Mouse (Mus musculus) kidney, adult 10 weeks (tissue): ENCODE results near the gene Tfpt. TPM values are rescaled to one million over a fixed set of nuclear protein-coding genes. Genes with fewer than 3 reads are reported as not detected.

Experiments
- polyA plus RNA-seq: library from polyadenylated mRNA; stranded (reverse); fragments of 350-450 nt; fragmentation: Illumina TruSeq; extraction: RNeasy Lipid Tissue Mini Kit (QIAGEN cat#74804); gene quantifications from one replicate; pipeline ENCODE4 v1.2.3, GENCODE M21; 2014; ENCODE audit warnings: low read depth, low replicate concordance

Gene Tfpt
- not detected for polyA plus RNA-seq

GRCm38 (mm10) chr7:3629543-3630477 is at the start of gene Tfpt, which contains the start of gene Prpf31:
Gene Tfpt (minus strand): TSS chr7:3629929.
Gene Prpf31 (plus strand): TSS chr7:3629985.

GRCm38 (mm10) chr7:3677342-3677741 is 47.6 kb upstream of the Tfpt start, which contains the start of gene Tmc4:
Gene Tmc4 (minus strand): TSS chr7:3677553.

GRCm38 (mm10) chr7:3665215-3666114 is 35.7 kb upstream of the Tfpt start, which contains the start of gene Leng1:
Gene Leng1 (minus strand): TSS chr7:3665840.

GRCm38 (mm10) chr7:3644672-3645487 is 15.2 kb upstream of the Tfpt start, which contains the start of gene Cnot3:
Gene Cnot3 (plus strand): TSS chr7:3645268.

GRCm38 (mm10) chr7:3617242-3617995 is 12.3 kb downstream of the Tfpt start, which contains the start of gene Ndufa3:
Gene Ndufa3 (plus strand): TSS chr7:3617373.

GRCm38 (mm10) chr7:3616057-3616388 is 13.7 kb downstream of the Tfpt start, which contains the start of gene Oscar:
Gene Oscar (minus strand): TSS chr7:3616157.

Other genes with a start within 250 kb of the Tfpt start
- not detected for gene Cacng8, start 239.2 kb downstream of the Tfpt start, polyA plus RNA-seq
- not detected for gene Cacng6, start 205.7 kb downstream of the Tfpt start, polyA plus RNA-seq
- 1.9 TPM for gene Tarm1, start 127.3 kb downstream of the Tfpt start, polyA plus RNA-seq
- not detected for gene Oscar, start 13.8 kb downstream of the Tfpt start, polyA plus RNA-seq
- gene Ndufa3, start 12.6 kb downstream of the Tfpt start, polyA plus RNA-seq = 32.4 TPM
- 20.0 TPM for gene Prpf31, start 56 bp upstream of the Tfpt start, polyA plus RNA-seq
- gene Cnot3, start 15.3 kb upstream of the Tfpt start, polyA plus RNA-seq = 5.7 TPM
- 7.0 TPM for gene Leng1, start 35.9 kb upstream of the Tfpt start, polyA plus RNA-seq
- 16.7 TPM for gene Tmc4, start 47.6 kb upstream of the Tfpt start, polyA plus RNA-seq
- gene Tsen34, start 62.9 kb upstream of the Tfpt start, polyA plus RNA-seq = 4.3 TPM
- gene Mboat7, start 63.6 kb upstream of the Tfpt start, polyA plus RNA-seq = 36.5 TPM
- 7.2 TPM for gene Rps9, start 74.1 kb upstream of the Tfpt start, polyA plus RNA-seq
- 0.97 TPM for gene Pirb, start 90.5 kb upstream of the Tfpt start, polyA plus RNA-seq
- not detected for gene Gm15448, start 195.8 kb upstream of the Tfpt start, polyA plus RNA-seq
- gene Pira2, start 215.1 kb upstream of the Tfpt start, polyA plus RNA-seq = 0.20 TPM